ENCODE assay signal across 9 mouse cellular contexts in the genomic region with DNA sequence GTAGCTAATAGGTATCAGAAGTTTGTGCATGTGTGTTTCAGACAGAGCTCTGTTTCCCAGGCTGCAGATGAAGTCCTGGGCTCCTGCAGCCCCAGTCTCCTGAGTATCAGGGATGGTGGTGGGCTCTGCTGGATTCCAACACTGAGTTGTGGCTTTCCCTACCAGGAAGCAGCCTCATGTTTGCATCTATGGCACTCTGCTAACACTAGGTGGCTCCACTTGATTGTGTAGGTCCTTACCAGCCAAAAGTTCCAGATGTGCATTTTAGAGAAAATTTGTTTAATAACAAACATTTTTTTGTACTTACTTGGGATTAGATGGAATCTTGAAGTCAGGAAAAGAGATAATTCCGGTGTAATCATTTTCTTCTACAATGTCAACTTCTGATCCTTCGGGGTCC. TPM values are rescaled to one million over a fixed set of nuclear protein-coding genes. Genes with fewer than 3 reads are reported as not detected.
DNase-seq lines count a peak whose midpoint lies in the region; ATAC-seq and TF ChIP-seq lines count a peak whose summit lies in the region.
"Had no signal": no experiment of that assay in that cellular context is flagged by ENCODE, and none has a peak within 500 bp of the region (broad histone marks: within the 10 kb centered on the region; RNA-seq: fewer than 3 reads in every experiment).

No protein-coding gene starts in this region.

- no peak for ATAC-seq in heart, embryonic 12.5 days (ENCODE audit: insufficient number of reproducible peaks, low FRiP score)
- no peak for ATAC-seq in embryonic facial prominence, embryonic 14.5 days (ENCODE audit: low read depth)

- no peak for TF ChIP-seq EP300 in heart, adult 2 months (IDR thresholded peaks at IDR 0.05; ENCODE audit: insufficient read depth, low read depth, low read length)

- H3K4me2 ChIP-seq in heart, embryonic 12.5 days, result no peak overlapping the region
- no peak overlapping the region for H3K4me2 ChIP-seq in embryonic facial prominence, embryonic 14.5 days (ENCODE audit: low read depth, low read length)
- H3K4me2 ChIP-seq: limb, embryonic 12.5 days had no signal

- no peaks in the 10 kb centered on the region for H3K27me3 ChIP-seq in heart, adult 2 months (ENCODE audit: control insufficient read depth, insufficient read depth, low read length)
- no peaks in the 10 kb centered on the region for H3K27me3 ChIP-seq in heart, embryonic 12.5 days (replicated peaks)
- no peaks in the 10 kb centered on the region for H3K27me3 ChIP-seq in embryonic facial prominence, embryonic 14.5 days (replicated peaks; ENCODE audit: control insufficient read depth, insufficient read depth, low read length)
- H3K27me3 ChIP-seq: limb, embryonic 12.5 days had no signal

- H3K4me1 ChIP-seq in heart, adult 2 months (ENCODE audit: control insufficient read depth, insufficient read depth, low read length), result no peaks in the 10 kb centered on the region
- no peaks in the 10 kb centered on the region for H3K4me1 ChIP-seq in heart, embryonic 12.5 days (replicated peaks)
- no peaks in the 10 kb centered on the region for H3K4me1 ChIP-seq in embryonic facial prominence, embryonic 14.5 days (ENCODE audit: control insufficient read depth, insufficient read depth, low read length)
- H3K4me1 ChIP-seq: limb, embryonic 12.5 days had no signal

- WGBS in heart, adult 2 months, result 62% methylated on average over 2 of the region's 2 CpGs
- 61% methylated on average over 2 of the region's 2 CpGs for WGBS in heart, embryonic 12.5 days
- 63% methylated on average over 2 of the region's 2 CpGs for WGBS in embryonic facial prominence, embryonic 14.5 days

- H3K36me3 ChIP-seq in heart, adult 2 months (ENCODE audit: control insufficient read depth, insufficient read depth, low read length), result no peaks in the 10 kb centered on the region
- no peaks in the 10 kb centered on the region for H3K36me3 ChIP-seq in heart, embryonic 12.5 days
- H3K36me3 ChIP-seq in embryonic facial prominence, embryonic 14.5 days (ENCODE audit: control insufficient read depth, insufficient read depth, low read length), result no peaks in the 10 kb centered on the region
- H3K36me3 ChIP-seq: limb, embryonic 12.5 days had no signal

- no peak overlapping the region for H3K4me3 ChIP-seq in heart, adult 2 months
- H3K4me3 ChIP-seq in heart, embryonic 12.5 days, result no peak overlapping the region
- no peak overlapping the region for H3K4me3 ChIP-seq in embryonic facial prominence, embryonic 14.5 days (ENCODE audit: low read depth, low read length)
- H3K4me3 ChIP-seq: limb, embryonic 12.5 days had no signal

- no peak for DNase-seq in heart, adult 2 months
- DNase-seq in 416B (ENCODE audit: low read depth) (peak; percentile 71), MEL-GATA-1-ER (ENCODE audit: extremely low read depth, low read depth) (peak; percentile 36)
- peak; percentile 61 for DNase-seq in embryonic facial prominence, embryonic 14.5 days (ENCODE audit: low spot score)
- DNase-seq in lung, postnatal 10 days, result peak; percentile 66
- no peak for DNase-seq in ovary, postnatal 10 days (ENCODE audit: low spot score)
- DNase-seq in gastrocnemius, postnatal 25 days, result no peak

- H3K9ac ChIP-seq in heart, adult 2 months (ENCODE audit: low read depth, low read length), result no peak overlapping the region
- H3K9ac ChIP-seq in heart, embryonic 12.5 days, result no peak overlapping the region
- H3K9ac ChIP-seq in embryonic facial prominence, embryonic 14.5 days (ENCODE audit: low read depth, low read length), result no peak overlapping the region
- H3K9ac ChIP-seq: limb, embryonic 12.5 days had no signal

- intact Hi-C loops in heart, adult 2 months (cut with DNase I), result loop anchor here (2.0 kb wide), 1 partner anchor 64 kb away; the partner anchor contains the start of gene Cntrl

- H3K9me3 ChIP-seq in heart, embryonic 12.5 days (replicated peaks), result peaks cover 8% of the 10 kb centered on the region
- H3K9me3 ChIP-seq in embryonic facial prominence, embryonic 14.5 days (ENCODE audit: control insufficient read depth, low read length), result peaks cover 6% of the 10 kb centered on the region; the same call in 1 of the 2 replicates

- no peak for TF ChIP-seq POLR2A in heart, adult 2 months (IDR thresholded peaks at IDR 0.05; ENCODE audit: insufficient read depth, low read depth, low read length)

- no peaks in the 10 kb centered on the region for H3K79me2 ChIP-seq in heart, adult 2 months (replicated peaks; ENCODE audit: control insufficient read depth, insufficient read depth, low read length)

- peak; percentile 78 for TF ChIP-seq CTCF in heart, adult 2 months (IDR thresholded peaks at IDR 0.05)

- no peak overlapping the region for H3K27ac ChIP-seq in heart, adult 2 months
- H3K27ac ChIP-seq in heart, embryonic 12.5 days (ENCODE audit: poor library complexity, severe bottlenecking), result no peak overlapping the region
- no peak overlapping the region for H3K27ac ChIP-seq in embryonic facial prominence, embryonic 14.5 days (replicated peaks; ENCODE audit: low read depth, low read length)
- H3K27ac ChIP-seq: limb, embryonic 12.5 days had no signal

RNA-seq across cellular contexts. Expression of gene Hc, which starts 16.3 kb away (rescaled TPM):
- total RNA-seq in heart, adult 2 months (2021), result not detected
- polyA plus RNA-seq in heart, adult 2 months (2012; rRNA removed), result 0.06 and 0.26 TPM in 2 replicates
- polyA plus RNA-seq in heart, embryonic 12.5 days (2016; fragmentation: Nextera tagmentation; extraction: Ambion mirVana), result 0.17 TPM in 1 of 2 replicates, not detected in the other
- polyA plus RNA-seq in embryonic facial prominence, embryonic 14.5 days (2014; fragmentation: Nextera tagmentation; extraction: Ambion mirVana), result not detected in 2 replicates
- not detected for total RNA-seq in gastrocnemius, postnatal 25 days (2021)
- polyA plus RNA-seq: limb, embryonic 12.5 days had no signal

RNA-seq across cellular contexts. Expression of gene AI182371, which starts 56.4 kb away (rescaled TPM):
- not detected for total RNA-seq in heart, adult 2 months (2021)
- 0.14 and 0.35 TPM in 2 replicates for polyA plus RNA-seq in heart, adult 2 months (2012; rRNA removed)
- 0.31 and 0.47 TPM in 2 replicates for polyA plus RNA-seq in heart, embryonic 12.5 days (2016; fragmentation: Nextera tagmentation; extraction: Ambion mirVana)
- polyA plus RNA-seq in embryonic facial prominence, embryonic 14.5 days (2014; fragmentation: Nextera tagmentation; extraction: Ambion mirVana), result 0.46 TPM in 1 of 2 replicates, not detected in the other
- total RNA-seq in gastrocnemius, postnatal 25 days (2021), result not detected

Comparison
In these comparisons a context has a peak if more than half of its experiments do, and no peak if none do; other contexts are left out.
1. DNase-seq: peak in 416B (single experiment), MEL-GATA-1-ER (single experiment), embryonic facial prominence, embryonic 14.5 days (single experiment) and lung, postnatal 10 days (single experiment); none in heart, adult 2 months (0 of 2), ovary, postnatal 10 days (single experiment) and gastrocnemius, postnatal 25 days (single experiment).